Mouse (Mus musculus): Measurements from ENCODE around the gene Hmgb1. TPM values are rescaled to one million over a fixed set of nuclear protein-coding genes. Genes with fewer than 3 reads are reported as not detected.

Gene Hmgb1
- polyA plus RNA-seq, 1 experiment from 2014 or later = 2,008 TPM

DNA sequence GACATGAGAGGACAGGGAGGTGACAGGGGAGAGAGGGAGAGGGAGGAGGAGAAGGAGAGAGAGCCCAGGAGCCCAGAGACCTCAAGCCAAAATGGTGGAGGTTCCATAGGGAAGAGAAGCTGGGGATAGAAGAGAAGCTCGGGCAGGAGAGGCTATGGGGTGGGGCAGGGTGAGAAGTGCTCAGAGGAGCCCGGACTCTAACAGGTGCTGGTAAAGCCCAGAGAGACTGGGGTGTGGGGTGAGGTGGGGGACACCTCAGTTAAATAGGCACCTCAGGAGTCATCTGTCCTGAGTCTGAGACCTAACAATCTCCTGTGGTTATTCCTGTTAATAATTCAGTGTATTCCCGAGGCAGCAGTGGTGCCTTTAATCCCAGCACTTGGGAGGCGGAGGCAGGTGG, 91.8 kb downstream of the Hmgb1 start:
- H3K4me3 ChIP-seq (ENCODE audit: low read depth, low read length) = no peak overlapping the region
- 73% methylated on average over 4 of the region's 4 CpGs for WGBS
- ATAC-seq (ENCODE audit: insufficient read depth) = no peak
- no peaks in the 10 kb centered on the region for H3K36me3 ChIP-seq (ENCODE audit: insufficient read depth)
- no peaks in the 10 kb centered on the region for H3K27me3 ChIP-seq (ENCODE audit: insufficient read depth, low read length)
- H3K9me3 ChIP-seq (ENCODE audit: low read depth, low read length) = no peaks in the 10 kb centered on the region
- no peak for TF ChIP-seq CTCF (IDR thresholded peaks at IDR 0.05; ENCODE audit: low read depth)
- H3K27ac ChIP-seq (ENCODE audit: low read depth) = no peak overlapping the region
- no peak overlapping the region for H3K4me2 ChIP-seq
- H3K9ac ChIP-seq = no peak overlapping the region
- no peak for DNase-seq
- no peaks in the 10 kb centered on the region for H3K4me1 ChIP-seq (ENCODE audit: insufficient read depth)

DNA sequence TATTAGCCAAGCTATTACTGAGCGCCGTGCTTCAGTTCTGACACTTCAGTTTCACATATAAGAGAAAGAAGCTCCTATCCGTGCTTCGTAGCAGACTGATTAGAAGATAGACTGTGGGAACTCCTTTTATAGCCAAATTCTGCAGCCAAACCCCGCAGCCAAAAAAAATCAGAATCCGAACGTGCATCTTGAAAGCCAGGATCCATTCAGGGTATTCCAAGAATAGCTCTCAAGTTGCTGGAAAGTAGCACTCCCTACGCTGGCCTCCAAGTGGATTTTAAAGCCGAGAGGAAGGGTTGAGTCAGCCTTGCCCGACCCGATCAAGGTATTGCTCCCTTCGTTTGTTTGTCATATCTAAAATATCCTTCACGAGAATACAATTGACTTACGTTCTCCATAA, 93.0 kb downstream of the Hmgb1 start:
- no peak for ATAC-seq (ENCODE audit: insufficient read depth)
- 83% methylated on average over 14 of the region's 14 CpGs for WGBS

DNA sequence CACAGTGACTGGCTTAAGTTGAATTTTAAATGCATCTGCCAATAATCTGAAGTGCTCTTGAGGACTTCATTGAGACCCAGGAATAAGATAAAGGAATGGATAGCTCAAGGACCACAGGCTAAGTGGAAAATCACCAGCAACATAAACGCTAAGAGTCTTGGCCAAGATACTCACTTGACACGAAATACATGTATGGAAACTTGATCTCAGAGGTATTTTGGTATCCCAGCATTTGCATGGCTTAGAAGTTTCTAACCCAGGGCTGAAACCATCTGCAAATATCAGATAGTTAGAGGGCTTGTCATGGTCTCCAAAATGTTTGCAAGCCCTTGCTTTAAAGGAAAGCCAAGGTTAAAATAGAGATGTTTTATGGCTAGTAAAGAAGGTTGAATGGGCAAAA, 94.4 kb downstream of the Hmgb1 start:
- no peak for TF ChIP-seq CTCF (IDR thresholded peaks at IDR 0.05; ENCODE audit: low read depth)
- Histone ChIP-seq H3K4me2 (no peak overlapping the region), H3K9ac (no peak overlapping the region), H3K4me3 (ENCODE audit: low read depth, low read length) (no peak overlapping the region), H3K36me3 (ENCODE audit: insufficient read depth) (no peaks in the 10 kb centered on the region), H3K27me3 (ENCODE audit: insufficient read depth, low read length) (no peaks in the 10 kb centered on the region), H3K4me1 (ENCODE audit: insufficient read depth) (no peaks in the 10 kb centered on the region), H3K9me3 (ENCODE audit: low read depth, low read length) (no peaks in the 10 kb centered on the region), H3K27ac (ENCODE audit: low read depth) (no peak overlapping the region)
- 54% methylated on average over 2 of the region's 2 CpGs for WGBS
- ATAC-seq (ENCODE audit: insufficient read depth) (no peak), DNase-seq (no peak)

More for the DNA sequence above, 93.0 kb downstream of the Hmgb1 start:
- H3K27me3 ChIP-seq (ENCODE audit: insufficient read depth, low read length) = no peaks in the 10 kb centered on the region
- no peaks in the 10 kb centered on the region for H3K4me1 ChIP-seq (ENCODE audit: insufficient read depth)
- H3K27ac ChIP-seq (ENCODE audit: low read depth) = no peak overlapping the region
- H3K9ac ChIP-seq = no peak overlapping the region
- no peaks in the 10 kb centered on the region for H3K9me3 ChIP-seq (ENCODE audit: low read depth, low read length)
- H3K4me2 ChIP-seq = no peak overlapping the region
- no peak for DNase-seq
- no peak overlapping the region for H3K4me3 ChIP-seq (ENCODE audit: low read depth, low read length)
- no peaks in the 10 kb centered on the region for H3K36me3 ChIP-seq (ENCODE audit: insufficient read depth)
- TF ChIP-seq CTCF (IDR thresholded peaks at IDR 0.05; ENCODE audit: low read depth) = no peak

DNA sequence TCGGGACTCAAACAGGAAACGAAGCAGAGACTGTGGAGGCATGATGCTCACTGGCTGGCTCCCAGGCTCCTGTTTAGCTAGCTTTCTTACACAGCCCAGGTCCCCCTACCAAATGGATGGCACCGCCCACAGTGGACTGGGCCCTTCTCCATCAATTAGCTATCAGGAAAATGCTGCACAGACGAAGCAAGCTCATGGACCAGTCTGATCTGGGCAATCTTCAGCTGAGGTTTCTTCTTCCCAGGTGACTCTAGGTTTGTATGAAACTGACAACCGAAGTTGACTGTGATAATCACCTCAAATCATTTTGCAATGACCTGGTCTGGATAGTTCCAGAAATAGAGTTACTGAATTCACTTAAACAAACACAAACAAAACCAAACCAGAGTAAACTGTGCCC, 94.8 kb downstream of the Hmgb1 start:
- WGBS = 83% methylated on average over 5 of the region's 5 CpGs
- Histone ChIP-seq H3K27ac (ENCODE audit: low read depth) (no peak overlapping the region), H3K4me1 (ENCODE audit: insufficient read depth) (no peaks in the 10 kb centered on the region), H3K4me2 (no peak overlapping the region), H3K9me3 (ENCODE audit: low read depth, low read length) (no peaks in the 10 kb centered on the region), H3K36me3 (ENCODE audit: insufficient read depth) (no peaks in the 10 kb centered on the region), H3K27me3 (ENCODE audit: insufficient read depth, low read length) (no peaks in the 10 kb centered on the region), H3K4me3 (ENCODE audit: low read depth, low read length) (no peak overlapping the region), H3K9ac (no peak overlapping the region)
- no peak for TF ChIP-seq CTCF (IDR thresholded peaks at IDR 0.05; ENCODE audit: low read depth)
- DNase-seq = no peak
- ATAC-seq (ENCODE audit: insufficient read depth) = no peak

DNA sequence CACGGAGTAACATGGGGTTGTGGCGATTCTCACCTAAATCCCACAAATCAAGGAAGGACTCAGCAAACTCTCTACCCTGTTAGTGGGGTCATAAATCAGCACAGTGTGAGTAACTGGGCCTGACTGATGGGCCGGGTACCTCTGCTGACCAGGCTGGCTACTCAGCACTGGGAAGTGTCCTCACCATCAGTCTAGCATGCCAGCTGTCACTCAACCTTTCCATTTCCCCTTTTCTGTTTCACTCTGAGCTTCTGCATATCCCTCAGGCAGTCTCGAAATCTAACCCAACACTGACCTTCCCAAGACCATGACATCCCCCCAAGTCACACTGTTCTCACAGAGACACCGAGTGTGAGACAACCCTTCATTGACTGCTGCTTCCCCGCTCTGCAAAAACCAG, 95.4 kb downstream of the Hmgb1 start:
- DNase-seq (no peak), ATAC-seq (ENCODE audit: insufficient read depth) (no peak)
- H3K27ac ChIP-seq (ENCODE audit: low read depth) = no peak overlapping the region
- H3K4me2 ChIP-seq = no peak overlapping the region
- H3K9ac ChIP-seq = no peak overlapping the region
- H3K9me3 ChIP-seq (ENCODE audit: low read depth, low read length) = no peaks in the 10 kb centered on the region
- H3K4me1 ChIP-seq (ENCODE audit: insufficient read depth) = no peaks in the 10 kb centered on the region
- no peaks in the 10 kb centered on the region for H3K27me3 ChIP-seq (ENCODE audit: insufficient read depth, low read length)
- H3K4me3 ChIP-seq (ENCODE audit: low read depth, low read length) = no peak overlapping the region
- TF ChIP-seq CTCF (IDR thresholded peaks at IDR 0.05; ENCODE audit: low read depth) = no peak
- H3K36me3 ChIP-seq (ENCODE audit: insufficient read depth) = no peaks in the 10 kb centered on the region
- WGBS = 89% methylated on average over 6 of the region's 6 CpGs

DNA sequence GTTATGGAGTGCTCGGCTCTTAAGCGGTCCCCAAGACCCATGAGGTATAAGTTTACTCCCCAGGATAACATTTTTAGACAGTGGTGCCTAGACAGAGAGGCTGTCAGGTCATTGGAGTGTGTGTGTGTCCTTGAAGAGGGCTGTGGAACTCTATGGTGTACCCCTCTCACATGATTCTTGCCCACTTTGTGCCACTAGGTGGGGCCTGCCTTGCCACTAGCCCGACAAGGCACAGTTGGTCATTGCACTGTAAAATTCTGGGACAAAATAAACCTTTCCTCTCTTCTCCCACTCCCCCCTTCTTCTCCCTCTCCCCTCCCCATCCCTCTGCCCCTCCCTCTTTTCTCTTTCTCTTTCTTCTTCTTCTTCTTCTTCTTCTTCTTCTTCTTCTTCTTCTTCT, 96.1 kb downstream of the Hmgb1 start:
- Histone ChIP-seq H3K4me1 (ENCODE audit: insufficient read depth) (no peaks in the 10 kb centered on the region), H3K9me3 (ENCODE audit: low read depth, low read length) (no peaks in the 10 kb centered on the region), H3K27ac (ENCODE audit: low read depth) (no peak overlapping the region), H3K4me3 (ENCODE audit: low read depth, low read length) (no peak overlapping the region), H3K36me3 (ENCODE audit: insufficient read depth) (no peaks in the 10 kb centered on the region), H3K9ac (no peak overlapping the region), H3K27me3 (ENCODE audit: insufficient read depth, low read length) (no peaks in the 10 kb centered on the region), H3K4me2 (no peak overlapping the region)
- no peak for DNase-seq
- TF ChIP-seq CTCF (IDR thresholded peaks at IDR 0.05; ENCODE audit: low read depth) = peak; percentile 42
- WGBS = 78% methylated on average over 3 of the region's 3 CpGs
- ATAC-seq (ENCODE audit: insufficient read depth) = no peak

DNA sequence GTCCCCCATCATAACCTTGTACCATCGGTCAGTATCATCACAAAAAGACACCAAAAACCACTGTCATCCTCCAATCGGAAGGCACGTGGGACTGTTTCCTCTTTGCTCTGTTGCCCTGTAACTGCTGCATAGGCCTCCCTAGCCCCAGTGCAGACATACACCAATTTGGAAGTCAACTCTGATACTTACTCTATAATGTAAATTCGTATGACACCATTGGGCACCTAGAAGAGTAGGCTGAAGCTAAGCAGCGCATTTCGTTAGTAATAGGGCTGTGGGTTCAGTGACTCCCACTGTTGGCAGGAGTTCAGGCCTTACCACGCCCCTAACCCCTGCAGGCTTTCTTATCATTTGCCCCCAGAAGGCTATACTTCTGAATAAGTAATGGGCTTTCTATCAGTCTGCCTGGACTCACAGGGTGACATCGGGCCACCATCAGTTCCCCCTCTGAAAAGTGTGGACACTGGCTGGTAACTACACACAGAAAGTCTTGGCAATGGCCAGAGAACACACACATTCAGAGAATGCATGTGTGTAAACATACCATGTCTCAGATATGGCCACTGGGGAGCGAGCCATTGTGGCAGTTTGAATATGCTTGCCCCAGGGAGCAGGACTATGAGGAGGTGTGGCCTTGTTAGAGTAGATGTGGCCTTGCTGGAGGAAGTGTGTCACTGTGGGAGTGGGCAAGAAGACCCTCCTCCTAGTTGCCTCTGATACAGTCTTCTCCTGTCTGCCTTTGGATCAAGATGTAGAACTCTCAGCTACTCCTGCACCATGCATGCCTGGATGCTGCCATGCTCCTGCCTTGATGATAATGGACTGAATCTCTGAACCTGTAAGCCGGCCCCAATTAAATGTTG, 97.7 kb downstream of the Hmgb1 start:
- no peak overlapping the region for H3K27ac ChIP-seq (ENCODE audit: low read depth)
- no peak overlapping the region for H3K4me2 ChIP-seq
- no peak overlapping the region for H3K9ac ChIP-seq
- no peaks in the 10 kb centered on the region for H3K36me3 ChIP-seq (ENCODE audit: insufficient read depth)
- no peaks in the 10 kb centered on the region for H3K27me3 ChIP-seq (ENCODE audit: insufficient read depth, low read length)
- 82% methylated on average over 10 of the region's 10 CpGs for WGBS
- DNase-seq = no peak
- no peaks in the 10 kb centered on the region for H3K9me3 ChIP-seq (ENCODE audit: low read depth, low read length)
- no peaks in the 10 kb centered on the region for H3K4me1 ChIP-seq (ENCODE audit: insufficient read depth)
- TF ChIP-seq CTCF (IDR thresholded peaks at IDR 0.05; ENCODE audit: low read depth) = no peak
- H3K4me3 ChIP-seq (ENCODE audit: low read depth, low read length) = no peak overlapping the region
- ATAC-seq (ENCODE audit: insufficient read depth) = no peak

Data from lung, embryonic 14.5 days (tissue).